Mouse (Mus musculus) ovary, adult 18-20 months (tissue): ENCODE measurements around the gene AU018091.
"Not testable (repeated sequence)": the region's sequence is repeated elsewhere in the genome, so short reads cannot be mapped to it uniquely, and the experiment has no call there.

Experiments used
- DNase-seq: peaks from one replicate; pipeline ENCODE4 v3.0.0; 2022; ENCODE audit warnings: low spot score, mixed read lengths

The AU018091 gene

DNA sequence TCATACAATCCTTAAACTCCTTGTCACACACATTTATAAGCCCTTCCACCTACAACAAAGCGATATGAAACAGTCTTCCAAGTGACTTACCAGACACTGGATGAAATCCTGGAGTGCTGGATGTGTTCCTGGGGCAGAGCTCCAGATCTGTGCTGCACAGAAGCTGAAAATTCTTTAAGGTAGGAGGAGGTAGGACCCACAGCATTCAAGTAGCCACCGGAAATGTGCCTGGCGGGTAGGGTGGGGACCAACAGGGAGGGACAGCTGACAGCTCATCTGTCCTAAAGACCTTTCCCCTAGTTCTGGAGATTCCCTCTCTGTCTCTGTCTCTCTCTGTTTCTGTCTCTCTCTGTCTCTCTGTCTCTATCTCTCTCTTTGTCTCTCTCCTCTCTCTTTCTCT is at the start of gene AU018091:
Gene AU018091 (minus strand): TSS at position 279 of the 400 bp plus-strand sequence.
- DNase-seq, result no peak

DNA sequence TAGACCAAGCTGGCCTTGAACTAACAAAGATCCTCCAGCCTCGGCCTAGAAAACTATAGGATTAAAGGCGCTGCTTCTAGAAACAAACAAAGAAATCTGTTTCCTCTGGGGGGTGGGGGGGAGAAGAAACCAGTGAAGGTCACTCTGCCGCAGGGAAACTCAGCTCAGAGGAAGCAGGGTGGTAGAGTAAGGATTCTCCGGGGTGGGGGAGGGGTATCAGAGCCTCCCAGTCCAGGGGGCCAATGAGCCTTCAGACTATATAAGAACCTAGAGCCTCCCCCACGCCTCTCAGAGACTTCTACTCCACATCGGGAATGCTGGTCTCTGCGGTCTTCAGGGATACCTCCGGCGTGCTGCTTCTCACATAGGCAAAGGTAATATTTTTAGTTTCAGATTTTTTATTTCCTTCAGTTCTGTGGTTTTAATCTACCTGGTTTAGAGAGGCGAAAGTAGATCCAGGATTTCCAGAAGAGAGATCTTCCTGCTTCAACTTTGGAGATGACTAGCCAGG is 48.6 kb upstream of the AU018091 start:
- DNase-seq, result no peak

DNA sequence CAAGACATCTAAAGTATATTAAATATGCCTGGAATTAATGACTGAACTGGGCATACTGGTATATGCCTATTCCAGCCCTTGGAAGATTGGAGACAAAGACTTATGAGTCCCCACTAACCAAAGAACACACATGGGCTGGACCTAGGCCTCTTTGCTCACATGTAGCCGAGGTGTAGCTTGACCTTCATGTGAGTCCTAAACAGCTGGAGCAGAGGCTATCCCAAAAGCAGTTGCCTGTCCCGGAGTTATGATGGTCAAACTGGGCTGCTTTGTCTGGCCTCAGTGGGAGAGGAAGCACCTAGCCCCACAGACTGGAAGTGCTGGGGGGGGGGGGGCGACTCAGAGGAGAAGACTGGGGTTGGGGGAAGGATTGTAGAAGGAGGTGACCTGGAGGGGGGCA is 47.3 kb upstream of the AU018091 start:
- DNase-seq, result no peak

DNA sequence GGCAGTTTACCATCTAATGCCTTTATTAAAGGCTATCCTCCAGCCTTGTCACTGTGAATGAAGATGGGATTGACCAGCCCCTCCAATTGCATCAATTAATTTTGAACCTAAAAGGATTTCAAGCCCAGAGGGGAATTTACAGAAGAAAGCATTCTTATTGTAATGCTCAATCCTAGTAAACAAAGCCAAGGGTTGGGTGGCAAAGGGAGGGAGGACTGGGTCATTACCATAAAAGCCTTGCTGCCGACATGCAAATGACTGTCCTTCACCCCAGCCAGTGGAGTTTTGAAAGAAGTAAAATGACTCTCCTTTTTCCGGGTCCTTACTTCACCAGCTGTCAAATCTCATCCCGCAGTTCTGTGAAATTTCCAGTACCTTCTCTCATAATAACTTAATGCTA is 44.6 kb upstream of the AU018091 start:
- no peak for DNase-seq

DNA sequence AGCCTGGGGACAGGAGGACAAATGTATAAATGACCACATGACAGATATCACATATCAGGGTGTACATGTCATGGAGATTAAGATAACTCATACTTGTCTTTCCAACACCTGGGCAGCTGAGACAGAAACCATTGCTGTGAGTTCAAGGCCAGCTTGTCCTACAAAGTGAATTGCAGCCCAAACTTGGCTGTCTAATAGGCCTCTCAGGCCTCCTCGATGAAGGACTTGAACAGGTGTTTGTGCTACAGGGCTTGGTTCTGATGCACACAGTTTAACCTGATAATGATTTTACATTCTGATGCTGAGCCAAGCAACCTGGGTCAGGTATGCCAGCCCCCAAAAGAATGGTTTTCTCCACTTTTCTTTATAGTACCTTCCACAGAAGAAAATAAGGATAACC is 44.2 kb upstream of the AU018091 start:
- DNase-seq, result no peak

DNA sequence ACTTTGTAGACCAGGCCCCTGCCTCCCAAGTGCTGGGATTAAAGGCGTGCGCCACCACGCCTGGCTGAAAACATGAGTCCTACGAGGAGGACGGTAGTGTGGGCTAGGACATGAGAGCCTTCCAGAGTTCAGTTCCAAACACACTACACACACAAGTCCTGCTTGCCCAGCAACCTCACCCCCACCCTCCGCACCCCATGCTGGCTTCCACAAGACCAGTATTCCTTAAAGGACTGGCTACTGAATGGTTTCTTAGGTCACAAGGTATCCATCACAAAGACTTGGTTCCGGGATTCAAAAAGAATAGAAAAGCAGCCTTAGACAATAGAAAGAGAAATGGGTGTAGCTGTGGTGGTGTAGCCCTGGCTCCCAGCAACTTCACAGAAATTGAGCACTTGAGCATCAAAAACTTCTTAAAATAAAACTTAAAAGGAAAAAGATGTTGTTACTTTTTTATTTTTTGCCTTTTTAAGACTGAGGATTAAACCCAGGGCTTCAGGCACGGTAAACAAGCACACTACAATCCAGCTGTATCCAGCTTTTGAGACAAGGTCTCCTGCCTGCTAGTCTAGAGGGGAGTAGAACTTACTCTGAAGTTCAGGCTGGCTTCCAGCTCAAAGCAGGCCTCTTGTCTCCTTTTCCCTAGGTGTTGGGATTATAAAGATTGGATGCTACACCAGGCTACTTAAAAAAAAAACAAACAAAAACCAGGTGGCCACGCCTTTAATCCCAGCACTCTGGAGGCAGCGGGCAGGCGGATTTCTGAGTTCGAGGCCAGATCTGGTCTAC is 43.2 kb upstream of the AU018091 start:
- no peak for DNase-seq

DNA sequence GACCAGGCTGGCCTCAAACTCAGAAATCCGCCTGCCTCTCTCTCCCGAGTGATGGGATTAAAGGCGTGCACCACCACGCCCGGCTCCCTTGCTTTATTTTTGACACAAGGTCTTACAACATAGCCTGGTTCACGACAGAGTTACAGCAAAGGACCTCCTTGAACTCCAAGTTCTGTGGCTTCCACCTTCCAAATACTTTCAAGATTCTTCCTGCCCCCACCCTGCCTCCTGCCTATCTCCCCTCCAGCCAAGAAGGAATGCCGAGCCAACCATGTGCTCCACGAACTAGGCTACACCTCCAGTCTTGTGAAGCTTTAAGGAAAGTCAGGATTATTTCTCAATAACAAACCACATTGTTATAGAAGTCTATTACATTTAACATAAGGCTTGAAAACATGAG is 42.5 kb upstream of the AU018091 start:
- no peak for DNase-seq

DNA sequence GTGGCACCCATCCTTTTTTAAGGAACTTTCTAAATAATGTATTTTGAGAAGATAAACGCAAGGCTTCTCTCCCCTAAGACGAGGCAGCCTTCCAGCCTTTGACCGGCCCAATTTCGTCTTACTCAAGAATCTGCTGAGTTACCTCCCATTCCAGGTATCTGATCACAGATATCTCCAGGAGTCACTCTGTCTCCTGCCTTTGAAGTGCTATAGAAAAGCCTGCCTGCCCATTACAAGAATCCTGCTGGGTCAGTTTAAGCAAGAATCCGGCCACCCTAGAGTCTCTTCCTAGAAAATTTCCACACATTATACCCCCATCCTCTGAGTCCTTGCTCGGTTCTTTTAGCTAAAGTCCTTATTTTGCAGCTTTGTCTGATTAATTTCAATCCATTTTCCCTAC is 41.6 kb upstream of the AU018091 start:
- no peak for DNase-seq

DNA sequence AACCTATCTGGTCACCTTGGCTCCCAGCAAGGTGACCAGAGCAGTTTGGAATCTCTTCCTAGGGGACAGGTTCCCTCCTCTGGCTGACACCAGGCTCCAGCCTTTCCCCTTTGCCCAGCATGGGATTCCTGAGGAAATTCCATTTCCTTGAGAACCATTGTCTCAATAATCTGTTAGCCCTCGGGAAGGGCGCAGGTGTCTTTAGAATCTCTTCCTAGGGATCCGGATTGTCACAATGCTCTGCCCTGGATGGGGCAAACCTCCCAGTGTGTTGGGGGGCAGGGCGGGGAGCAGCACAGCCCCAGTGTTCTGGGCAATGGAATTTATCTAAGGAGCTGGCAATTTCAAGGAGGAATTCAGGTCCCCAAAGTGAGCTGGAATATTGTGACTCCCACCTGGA is 37.5 kb upstream of the AU018091 start:
- no peak for DNase-seq

DNA sequence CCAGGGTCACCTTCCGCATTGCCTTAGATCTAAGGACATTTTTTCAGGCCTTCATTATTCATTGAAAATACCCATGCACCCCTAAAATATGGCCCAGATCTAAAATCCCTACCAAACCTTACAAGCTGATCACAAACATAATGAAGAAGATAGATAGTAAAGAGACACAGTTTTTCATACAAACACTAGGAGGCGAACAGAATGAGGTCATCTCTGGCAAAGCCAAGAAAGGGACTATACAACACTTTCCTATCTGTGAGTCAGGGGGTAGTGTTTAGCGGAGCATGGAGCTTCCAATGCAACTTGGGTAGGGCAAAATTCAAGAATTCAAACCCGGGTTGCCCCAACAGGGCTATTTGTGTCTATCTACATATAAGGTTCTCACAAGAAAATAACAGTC is 35.6 kb upstream of the AU018091 start:
- no peak for DNase-seq

DNA sequence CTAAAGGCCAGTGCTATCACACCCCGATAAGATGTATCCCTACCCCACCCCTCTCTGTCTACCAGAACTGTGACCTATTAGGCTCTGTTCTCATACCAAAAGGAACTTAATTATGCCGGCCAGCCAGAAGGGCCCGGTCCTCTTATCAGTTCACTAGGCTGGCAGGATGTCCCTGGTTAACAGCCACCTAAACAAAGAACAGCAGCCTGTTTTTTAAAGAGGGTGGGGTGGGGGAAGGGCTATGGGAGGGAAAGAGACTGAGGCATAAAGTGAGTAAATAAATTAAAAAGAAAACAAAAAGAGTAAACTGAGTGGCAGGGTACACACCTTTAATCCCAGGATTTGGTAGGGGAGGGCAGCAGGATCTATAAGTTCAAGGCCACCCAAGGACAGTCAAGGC is 34.9 kb upstream of the AU018091 start:
- DNase-seq, result no peak

DNA sequence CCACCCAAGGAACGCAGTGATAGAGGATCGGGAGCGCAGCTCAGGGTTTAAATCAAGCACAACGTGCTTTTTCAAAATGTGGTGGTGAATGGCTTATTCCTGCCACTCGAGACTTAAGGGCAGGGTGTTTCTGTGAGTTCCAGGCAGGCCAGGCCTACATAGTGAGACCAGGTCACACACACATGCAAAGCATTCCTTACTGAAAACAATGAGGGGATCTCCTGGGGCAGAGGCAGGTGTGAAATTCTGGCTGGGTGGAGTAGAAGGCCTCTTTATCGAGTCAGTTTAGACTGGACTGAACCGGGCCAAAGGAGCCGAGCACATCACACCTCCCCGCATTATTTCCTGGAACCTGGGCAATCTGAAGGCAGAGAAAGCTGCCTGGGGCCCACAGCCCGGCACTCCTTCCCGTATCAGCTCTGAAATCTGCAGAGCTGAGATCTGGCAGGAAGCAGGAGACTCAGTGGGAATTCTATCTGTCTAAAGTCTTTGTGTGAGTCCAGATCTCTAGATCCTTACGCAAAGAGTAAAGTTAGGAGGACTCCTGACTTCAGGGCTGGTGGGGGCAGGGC is 32.2 kb upstream of the AU018091 start:
- no peak for DNase-seq

DNA sequence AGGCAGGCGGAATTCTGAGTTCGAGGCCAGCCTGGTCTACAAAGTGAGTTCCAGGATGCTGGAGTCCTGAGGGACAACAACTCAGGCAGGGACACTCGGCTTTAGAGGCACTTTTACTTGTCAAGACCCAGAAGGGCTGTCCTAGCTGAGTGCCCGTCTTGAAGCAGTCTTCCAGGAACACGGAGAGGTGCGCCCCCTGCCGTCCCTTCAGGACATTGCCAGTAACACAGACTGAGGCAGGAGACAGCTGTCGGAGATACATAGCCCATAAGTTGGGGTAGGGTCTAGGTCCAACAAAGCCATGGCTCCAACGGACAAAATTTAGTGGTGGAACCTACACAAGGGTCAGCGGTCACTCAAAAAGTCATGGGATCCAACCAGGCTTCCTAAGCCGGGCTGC is 29.9 kb upstream of the AU018091 start:
- DNase-seq, result no peak

DNA sequence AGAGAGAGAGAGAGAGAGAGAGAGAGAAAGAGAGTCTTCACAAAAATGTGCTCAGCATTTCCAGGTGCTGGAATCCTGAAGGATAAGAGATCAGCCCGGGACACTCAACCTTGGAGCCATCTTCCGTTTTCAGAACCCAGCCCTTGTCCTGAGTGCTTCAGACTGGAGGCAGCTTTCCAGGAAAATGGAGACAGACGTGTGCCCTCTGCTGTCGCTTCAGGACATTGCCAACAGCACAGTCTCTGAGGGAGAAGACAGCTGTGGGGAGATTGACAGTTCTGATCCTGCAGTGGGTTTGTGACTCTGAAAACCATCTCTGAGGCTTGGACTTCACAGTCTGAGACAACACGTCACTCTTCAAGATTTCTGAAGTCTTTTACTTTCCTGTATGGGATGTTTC is 26.8 kb upstream of the AU018091 start:
- no peak for DNase-seq

DNA sequence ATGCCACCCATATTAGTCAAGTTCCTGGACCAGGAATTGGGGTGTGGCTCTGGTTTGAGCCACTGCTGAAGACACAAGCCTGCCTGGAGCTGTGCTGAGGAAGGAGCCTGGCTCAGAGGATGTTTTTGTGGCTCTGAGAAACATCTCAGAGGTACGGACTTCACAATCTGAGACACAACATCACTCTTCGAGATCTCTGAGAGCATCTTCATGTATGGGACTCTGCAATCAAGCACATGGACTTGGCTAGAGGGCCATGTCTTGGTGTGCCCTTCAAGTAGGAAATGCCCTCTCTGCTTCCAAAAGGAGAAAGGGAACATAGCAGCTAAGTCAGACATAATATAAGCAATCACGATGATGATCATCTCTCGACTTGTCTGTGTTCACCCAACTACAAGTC is 25.5 kb upstream of the AU018091 start:
- DNase-seq, result no peak

DNA sequence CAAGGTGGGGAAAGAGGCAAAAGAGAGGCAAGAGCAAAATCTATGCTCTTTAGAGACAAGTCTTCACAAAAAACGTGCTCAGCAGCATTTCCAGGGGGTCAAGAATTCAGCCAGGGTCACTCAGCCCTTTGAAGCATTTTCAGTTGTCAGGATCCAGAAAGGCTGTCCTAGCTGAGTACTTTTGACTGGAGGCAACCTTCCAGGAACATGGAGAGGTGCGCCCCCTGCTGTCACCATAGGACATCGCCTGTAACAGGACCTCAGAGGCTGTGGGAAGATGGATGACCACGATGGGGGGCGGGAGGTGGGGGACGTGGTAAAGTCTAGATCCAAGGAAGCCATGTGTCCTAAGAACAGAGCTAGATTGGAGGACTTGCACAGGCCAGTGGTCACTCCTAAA is 24.9 kb upstream of the AU018091 start:
- DNase-seq, result no peak

DNA sequence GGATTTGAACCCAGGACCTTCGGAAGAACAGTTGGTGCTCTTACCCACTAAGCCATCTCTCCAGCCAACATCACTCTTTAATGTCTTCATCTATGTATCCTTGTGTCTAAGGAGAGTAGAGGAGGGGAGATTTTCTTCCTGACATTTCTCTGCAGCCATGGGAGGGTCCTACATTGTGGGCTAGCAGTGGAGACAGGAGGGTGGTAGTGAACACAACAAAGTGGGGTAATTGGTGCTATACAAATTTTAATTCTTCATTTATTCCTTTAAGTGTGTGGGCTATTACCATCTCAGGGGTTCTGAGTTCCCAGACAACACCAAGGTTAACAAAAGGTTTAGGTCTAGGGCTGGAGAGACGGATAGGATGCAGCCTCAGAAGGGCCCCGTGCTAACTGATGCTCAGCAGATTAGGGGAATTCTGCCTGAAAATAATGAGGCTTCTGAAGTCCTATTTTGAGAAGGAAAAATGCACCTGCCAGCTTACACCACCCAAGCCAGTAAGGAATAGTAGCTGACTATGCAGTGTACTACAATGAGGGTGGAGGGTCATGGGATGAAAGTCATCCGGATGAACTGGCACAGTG is 24.1 kb upstream of the AU018091 start:
- DNase-seq, result no peak

DNA sequence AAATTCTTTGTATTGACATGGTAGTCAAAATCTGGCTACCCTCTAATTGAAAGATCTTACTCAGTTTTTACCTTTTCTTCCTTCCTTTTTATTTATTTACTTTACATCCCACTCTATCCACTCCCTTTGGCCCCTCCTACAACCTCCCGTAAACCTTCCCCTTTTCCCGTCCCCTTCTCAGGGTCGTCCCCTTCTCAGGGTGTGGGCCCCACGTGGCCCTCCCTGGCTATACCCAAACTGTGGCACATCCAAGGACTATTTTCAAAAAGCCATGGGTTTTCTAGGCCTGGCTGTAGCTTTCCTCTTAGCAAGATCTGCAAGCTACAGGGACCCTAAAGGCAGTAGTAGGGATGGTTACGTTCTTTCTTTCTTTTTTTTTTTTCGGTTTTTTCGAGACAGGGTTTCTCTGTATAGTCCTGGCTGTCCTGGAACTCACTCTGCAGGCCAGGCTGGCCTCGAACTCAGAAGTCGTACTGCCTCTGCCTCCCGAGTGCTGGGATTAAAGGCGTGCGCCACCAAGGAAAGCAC is 23.0 kb upstream of the AU018091 start:
- DNase-seq, result no peak

DNA sequence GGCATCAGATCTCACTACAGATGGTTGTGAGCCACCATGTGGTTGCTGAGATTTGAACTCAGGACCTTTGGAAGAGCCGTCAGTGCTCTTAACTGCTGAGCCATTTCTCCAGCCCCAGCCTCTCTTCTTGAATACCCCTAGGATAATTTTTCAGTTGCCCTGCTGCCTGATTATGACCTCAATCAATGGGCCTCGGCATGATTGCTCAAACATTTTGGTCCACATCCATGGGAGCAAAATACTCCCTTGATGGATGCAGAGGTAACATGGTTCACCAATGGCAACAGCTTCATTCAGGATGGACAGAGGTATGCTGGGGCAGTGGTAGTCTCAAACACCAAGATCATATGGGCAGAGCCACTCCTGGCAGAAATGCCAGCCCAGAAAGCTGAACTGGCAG is 17.7 kb upstream of the AU018091 start:
- DNase-seq, result not testable (repeated sequence)

DNA sequence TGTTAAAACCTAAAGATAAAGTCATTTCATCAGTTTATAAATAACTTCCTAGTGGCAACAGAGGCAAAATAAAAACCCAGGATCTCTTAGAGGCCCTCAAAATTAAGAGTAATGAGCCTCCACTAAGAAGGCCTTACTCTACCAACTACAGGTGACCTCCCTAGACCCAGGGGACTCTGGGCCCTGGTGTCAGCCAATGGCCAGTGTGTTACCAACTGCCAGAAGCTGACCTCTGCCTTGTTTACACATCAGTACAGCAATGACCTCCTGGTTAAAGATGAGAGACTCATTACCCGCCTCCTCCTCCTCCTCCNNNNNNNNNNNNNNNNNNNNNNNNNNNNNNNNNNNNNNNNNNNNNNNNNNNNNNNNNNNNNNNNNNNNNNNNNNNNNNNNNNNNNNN is 17.1 kb upstream of the AU018091 start:
- DNase-seq, result no peak

DNA sequence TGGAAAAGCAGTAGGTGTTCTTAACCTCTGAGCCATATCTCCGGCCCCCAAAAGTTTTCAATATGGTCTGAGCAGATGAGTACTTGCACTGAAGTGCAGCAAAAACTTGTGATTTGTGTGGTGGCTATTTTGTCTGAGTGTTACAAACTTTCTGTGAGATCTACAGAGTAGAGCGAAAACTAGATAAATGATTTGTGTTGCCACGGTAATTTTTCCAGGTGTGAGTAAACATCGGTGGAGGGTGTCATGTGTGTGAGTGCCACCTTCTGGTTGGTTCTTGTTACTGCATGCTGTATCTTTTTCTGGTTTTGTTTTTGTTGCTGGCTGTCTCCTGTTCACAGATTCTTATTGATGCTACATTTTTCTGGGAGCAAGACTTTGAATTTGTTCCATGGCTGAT is 15.4 kb upstream of the AU018091 start:
- DNase-seq, result no peak

DNA sequence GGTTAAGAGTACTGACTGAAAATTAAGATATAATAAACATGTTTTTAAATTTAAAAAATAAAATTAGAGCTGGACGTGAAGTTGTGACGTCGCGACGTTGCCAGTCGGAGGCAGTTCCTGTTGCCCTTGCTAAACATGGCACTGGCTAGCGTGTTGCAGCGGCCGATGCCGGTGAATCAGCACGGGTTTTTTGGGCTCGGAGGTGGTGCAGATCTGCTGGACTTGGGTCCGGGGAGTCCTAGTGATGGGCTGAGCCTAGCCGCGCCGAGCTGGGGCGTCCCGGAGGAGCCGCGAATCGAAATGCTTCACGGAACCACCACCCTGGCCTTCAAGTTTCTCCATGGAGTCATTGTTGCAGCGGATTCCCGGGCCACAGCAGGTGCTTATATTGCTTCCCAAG is 12.0 kb upstream of the AU018091 start:
- not testable (repeated sequence) for DNase-seq

DNA sequence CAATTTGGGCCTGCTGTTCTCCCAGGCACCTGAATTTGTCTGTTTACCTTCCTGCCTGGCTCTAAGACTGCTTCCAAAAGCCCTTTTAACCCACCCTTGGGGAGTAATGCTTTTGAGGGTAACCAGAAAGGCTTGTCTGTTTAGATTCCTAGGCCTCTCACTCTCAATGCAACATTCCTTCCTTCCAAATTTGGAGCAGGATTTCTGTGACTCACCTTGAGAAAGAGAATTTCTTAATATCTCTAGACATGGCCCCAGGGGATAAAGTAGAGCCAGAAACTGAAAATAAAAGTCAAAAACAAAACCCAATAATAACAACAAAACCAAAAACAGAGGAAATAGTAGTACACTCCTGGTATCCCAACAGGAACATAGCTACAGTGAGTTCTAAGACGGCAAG is 707 bp downstream of the AU018091 start:
- no peak for DNase-seq
